Mouse (Mus musculus): ENCODE results near the gene Nacad. TPM values are rescaled to one million over a fixed set of nuclear protein-coding genes. Genes with fewer than 3 reads are reported as not detected.

The Nacad gene
- polyA plus RNA-seq, 1 experiment from 2014 or later: 56.3 TPM

DNA sequence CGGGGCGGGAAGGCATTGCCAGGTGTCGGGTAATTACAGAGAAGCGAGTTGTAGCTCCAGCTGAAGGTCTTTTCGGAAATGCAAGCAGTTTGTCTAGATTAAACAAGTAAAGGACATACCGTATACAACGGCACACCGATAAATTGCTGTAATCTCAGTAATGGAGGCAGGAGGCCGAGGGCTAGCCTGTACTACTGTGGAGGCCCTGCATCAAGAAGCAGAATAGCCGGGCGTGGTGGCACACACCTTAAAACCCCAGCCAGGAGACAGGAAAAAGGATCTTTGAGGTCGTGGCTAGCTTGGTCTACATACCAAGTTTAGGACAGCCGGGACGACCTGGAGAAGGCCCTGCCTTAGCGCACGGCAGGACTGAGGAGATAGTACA lies 20.5 kb upstream of the Nacad start:
- Histone ChIP-seq H3K4me1 (peaks cover 30% of the 10 kb centered on the region), H3K27ac (peak overlapping the region; percentile 87), H3K9me3 (no peaks in the 10 kb centered on the region), H3K9ac (peak overlapping the region; percentile 72), H3K36me3 (replicated peaks) (peaks cover 32% of the 10 kb centered on the region), H3K27me3 (no peaks in the 10 kb centered on the region), H3K4me2 (peak overlapping the region; percentile 78), H3K4me3 (replicated peaks) (peak overlapping the region; percentile 79)
- peak; percentile 1; the same call in 1 of the 2 replicates for ATAC-seq (ENCODE audit: low FRiP score)
- 16% methylated on average over 16 of the region's 16 CpGs for WGBS

DNA sequence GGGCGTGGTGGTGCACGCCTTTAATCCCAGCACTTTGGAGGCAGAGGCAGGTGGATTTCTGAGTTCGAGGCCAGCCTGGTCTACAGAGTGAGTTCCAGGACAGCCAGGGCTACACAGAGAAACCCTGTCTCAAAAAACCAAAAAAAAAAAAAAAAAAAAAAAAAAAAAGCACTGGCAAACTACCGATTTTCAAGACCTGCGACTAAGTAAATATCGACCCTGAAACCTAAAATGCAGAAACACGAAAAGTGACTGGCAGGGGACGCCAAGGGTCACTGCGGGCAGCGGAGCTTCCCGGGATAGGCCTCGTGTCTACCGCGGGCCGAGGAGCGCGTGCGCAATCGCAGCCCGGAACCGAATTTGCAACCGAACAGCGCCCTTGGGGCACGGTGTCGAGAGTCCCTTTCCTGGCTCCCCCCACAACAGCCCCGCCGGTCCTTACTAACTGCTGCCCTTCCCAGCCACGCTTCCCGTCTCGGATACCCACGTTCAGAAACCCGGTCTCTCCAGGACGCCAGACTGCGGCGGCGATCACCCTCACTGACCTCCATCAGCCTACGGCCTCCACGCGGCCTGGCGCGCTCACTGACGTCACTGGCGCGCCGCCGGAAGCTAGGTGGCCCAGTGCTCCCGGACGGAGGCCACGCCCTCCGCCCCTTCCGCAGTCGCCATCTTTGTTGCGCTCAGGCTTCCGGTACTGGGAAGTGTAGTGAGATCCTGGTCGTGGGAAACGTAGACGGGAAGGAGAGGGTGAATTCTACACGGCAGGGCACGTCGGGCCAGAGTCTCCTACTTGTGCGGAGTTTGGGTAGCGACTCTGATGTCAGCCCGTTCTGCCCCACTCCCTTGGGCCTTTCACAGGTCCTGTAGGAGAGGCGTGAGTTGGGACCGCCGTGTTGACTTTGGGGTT lies 19.9 kb upstream of the Nacad start, which contains the start of gene Tbrg4:
TSS of gene Tbrg4 (minus strand) at position 590 of the 910 bp plus-strand sequence.
- Histone ChIP-seq H3K36me3 (replicated peaks) (peaks cover 38% of the 10 kb centered on the region), H3K27me3 (no peaks in the 10 kb centered on the region), H3K9me3 (no peaks in the 10 kb centered on the region), H3K4me1 (peaks cover 30% of the 10 kb centered on the region), H3K4me2 (peak within 1 kb of the TSS; percentile 78), H3K9ac (peak within 1 kb of the TSS; percentile 72), H3K4me3 (replicated peaks) (peak within 1 kb of the TSS; percentile 79), H3K27ac (peak within 1 kb of the TSS; percentile 87)
- ATAC-seq (ENCODE audit: low FRiP score): peak; percentile 96
- under 1% methylated on average over 66 of the region's 66 CpGs for WGBS

DNA sequence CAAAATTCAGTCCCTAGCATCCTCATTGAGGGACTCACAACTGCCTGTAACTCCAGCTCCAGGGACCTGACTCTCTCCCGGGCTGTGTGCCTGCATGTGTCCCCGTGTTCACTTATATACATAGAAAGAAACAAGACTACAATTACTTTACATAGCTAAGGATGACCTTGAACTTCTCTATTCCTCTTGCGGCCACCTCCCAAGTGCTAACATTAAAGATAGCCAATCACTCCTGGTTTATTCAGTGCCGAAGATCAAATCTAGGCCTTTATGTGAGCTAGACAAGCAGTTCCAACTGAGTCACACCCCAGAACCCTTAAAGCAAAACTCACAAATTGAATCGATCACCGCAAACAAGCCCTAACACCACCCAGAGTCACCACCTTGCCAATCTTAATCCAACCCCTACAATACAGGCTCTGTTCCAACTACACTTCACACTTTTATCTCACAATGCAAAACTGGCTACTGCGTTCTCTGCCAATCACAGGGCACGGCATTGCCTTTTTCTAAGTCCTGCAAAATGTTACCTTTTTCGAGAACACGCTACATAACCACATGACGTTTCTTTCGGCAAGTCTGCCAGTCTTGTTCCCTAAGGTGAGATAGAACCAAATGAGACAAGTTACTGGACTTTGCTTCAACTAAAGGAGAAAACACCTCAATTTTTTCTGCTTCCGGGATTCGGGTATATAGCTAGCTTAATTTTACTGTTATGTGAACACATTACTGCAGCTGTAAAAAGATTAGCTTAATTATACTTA lies 18.9 kb upstream of the Nacad start:
- Histone ChIP-seq H3K27ac (no peak overlapping the region), H3K36me3 (replicated peaks) (peaks cover 48% of the 10 kb centered on the region)

DNA sequence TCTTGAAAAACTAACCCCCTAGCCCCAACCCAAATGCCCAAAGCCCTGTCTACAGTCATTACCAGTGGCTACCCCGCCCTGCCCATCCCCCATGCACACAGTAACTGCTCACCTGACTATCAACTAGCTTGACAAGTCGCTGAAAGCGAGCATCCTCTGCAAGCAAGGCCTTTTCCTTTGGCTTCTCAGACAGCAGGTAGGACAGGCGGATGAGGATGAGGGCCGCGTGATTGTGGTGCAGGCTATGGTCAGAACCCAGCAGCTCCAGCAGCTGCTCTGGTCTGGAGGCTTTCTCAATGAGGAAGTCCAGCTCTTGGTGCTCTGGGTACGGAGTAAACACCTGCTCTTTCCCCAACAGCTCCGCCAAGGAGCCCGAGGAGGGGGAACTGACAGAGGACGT lies 17.9 kb upstream of the Nacad start:
- WGBS: 88% methylated on average over 10 of the region's 10 CpGs
- Histone ChIP-seq H3K36me3 (replicated peaks) (peaks cover 59% of the 10 kb centered on the region), H3K9ac (peak overlapping the region; percentile 29; the same call in 1 of the 2 replicates), H3K27ac (no peak overlapping the region), H3K27me3 (no peaks in the 10 kb centered on the region), H3K4me3 (replicated peaks) (no peak overlapping the region; the same call in 1 of the 2 replicates), H3K4me1 (peaks cover 30% of the 10 kb centered on the region), H3K4me2 (no peak overlapping the region), H3K9me3 (no peaks in the 10 kb centered on the region)
- ATAC-seq (ENCODE audit: low FRiP score): no peak

More for the DNA sequence above, 18.9 kb upstream of the Nacad start:
- 75% methylated on average over 14 of the region's 14 CpGs for WGBS
- H3K4me1 ChIP-seq: peaks cover 30% of the 10 kb centered on the region
- H3K4me2 ChIP-seq: peak overlapping the region; percentile 53
- no peak for ATAC-seq (ENCODE audit: low FRiP score)
- no peaks in the 10 kb centered on the region for H3K27me3 ChIP-seq
- H3K4me3 ChIP-seq (replicated peaks): peak overlapping the region; percentile 79
- H3K9ac ChIP-seq: peak overlapping the region; percentile 72
- no peaks in the 10 kb centered on the region for H3K9me3 ChIP-seq

DNA sequence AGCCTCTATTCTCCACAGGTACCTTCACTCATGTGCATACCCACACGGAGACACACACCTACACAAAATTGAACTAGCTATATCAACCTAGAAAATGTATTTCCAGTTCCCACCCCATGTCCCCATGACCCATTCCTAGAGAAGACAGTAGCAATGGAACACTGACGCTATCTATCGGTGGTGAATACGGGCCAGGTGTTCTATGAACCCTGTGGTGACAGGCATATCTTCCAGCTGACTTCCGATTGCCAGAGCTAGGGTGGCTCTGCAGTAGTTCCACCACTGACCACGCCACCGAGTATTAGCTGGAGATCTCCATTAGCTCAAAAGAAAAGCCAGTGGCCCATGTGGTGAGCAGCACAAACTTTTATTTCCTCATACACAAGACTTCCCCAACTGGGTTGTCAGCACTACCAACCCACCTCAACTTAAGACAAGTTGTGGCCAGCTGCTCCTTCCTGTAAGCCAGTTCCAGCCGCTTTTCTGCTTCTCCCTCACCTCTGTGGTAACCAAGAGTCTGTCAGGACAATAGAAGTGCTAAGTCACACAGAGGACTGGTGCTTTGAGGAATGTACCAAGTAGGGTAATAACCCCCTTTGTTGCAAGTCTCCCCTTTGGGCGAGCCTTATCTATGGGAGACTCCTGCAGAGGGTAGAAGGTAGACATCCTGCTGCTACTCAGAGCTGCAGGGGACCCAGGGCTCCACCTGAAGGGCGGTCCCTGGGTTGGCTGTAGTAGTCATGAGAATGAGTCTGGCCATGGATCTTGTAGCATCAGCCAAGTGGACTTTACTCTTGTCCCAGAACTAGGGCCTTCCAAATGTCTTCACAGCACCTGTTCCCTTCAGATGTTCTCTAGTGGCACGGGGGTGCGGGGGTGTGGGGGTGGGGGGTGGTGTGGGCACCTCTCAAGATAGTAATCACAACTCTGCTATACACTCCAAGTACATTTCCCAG lies 9.7 kb upstream of the Nacad start:
- no peaks in the 10 kb centered on the region for H3K27me3 ChIP-seq
- no peak overlapping the region for H3K9ac ChIP-seq
- no peaks in the 10 kb centered on the region for H3K9me3 ChIP-seq
- H3K4me3 ChIP-seq (replicated peaks): no peak overlapping the region
- H3K4me1 ChIP-seq: no peaks in the 10 kb centered on the region
- no peak overlapping the region for H3K4me2 ChIP-seq
- 92% methylated on average over 12 of the region's 12 CpGs for WGBS
- no peak overlapping the region for H3K27ac ChIP-seq
- peaks cover 94% of the 10 kb centered on the region for H3K36me3 ChIP-seq (replicated peaks)
- no peak for ATAC-seq (ENCODE audit: low FRiP score)

DNA sequence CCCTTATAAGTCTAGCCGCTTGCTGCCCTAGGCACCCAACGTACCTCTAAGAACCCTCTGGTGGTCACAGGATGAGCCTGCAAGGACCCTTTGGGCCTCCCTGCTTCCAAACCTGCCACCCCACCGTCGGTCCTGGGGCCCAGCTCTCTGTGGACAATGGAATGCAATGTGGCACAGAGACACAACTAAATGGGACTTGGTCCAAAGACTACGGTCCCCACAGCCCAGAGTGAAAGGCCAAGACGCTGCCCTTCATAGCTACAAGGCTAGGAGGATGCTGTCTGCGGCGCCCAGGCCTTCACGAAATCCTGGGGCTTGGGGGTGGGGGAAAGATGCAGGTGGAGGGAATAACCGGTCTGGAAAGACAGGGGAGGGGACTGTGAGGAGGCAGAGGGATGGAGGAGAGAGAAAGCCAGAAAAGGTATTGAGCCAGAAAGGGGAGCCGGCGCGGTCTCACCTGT lies 802 bp downstream of the Nacad start:
- ATAC-seq (ENCODE audit: low FRiP score): peak; percentile 0; the same call in 1 of the 2 replicates
- WGBS: 6% methylated on average over 13 of the region's 13 CpGs

DNA sequence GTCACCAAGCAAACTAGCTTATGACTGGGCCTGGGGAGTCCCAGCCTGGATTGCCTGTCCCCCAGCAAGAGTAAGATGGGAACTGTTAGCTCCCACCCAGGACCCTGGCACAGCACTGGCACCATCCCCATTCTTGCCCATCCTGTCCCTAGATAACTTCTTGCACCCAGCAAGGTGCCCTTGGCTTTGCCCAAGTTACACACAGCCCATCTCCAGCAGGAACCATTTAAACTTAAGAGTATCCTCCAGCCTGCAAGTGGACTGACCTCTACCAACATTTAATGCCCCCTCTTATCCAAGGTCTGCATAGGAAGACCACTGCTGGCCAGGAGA lies 1.3 kb downstream of the Nacad start:
- H3K4me2 ChIP-seq: peak overlapping the region; percentile 78
- no peaks in the 10 kb centered on the region for H3K9me3 ChIP-seq
- peaks cover 24% of the 10 kb centered on the region for H3K36me3 ChIP-seq (replicated peaks)
- H3K9ac ChIP-seq: peak overlapping the region; percentile 69
- peak overlapping the region; percentile 93 for H3K27ac ChIP-seq
- H3K4me1 ChIP-seq: peaks cover 66% of the 10 kb centered on the region
- H3K27me3 ChIP-seq: peaks cover 23% of the 10 kb centered on the region
- no peak for ATAC-seq (ENCODE audit: low FRiP score)
- peak overlapping the region; percentile 56 for H3K4me3 ChIP-seq (replicated peaks)

More for the DNA sequence above, 802 bp downstream of the Nacad start:
- Histone ChIP-seq H3K27ac (peak overlapping the region; percentile 93), H3K4me3 (replicated peaks) (peak overlapping the region; percentile 56), H3K36me3 (replicated peaks) (peaks cover 25% of the 10 kb centered on the region), H3K9me3 (no peaks in the 10 kb centered on the region), H3K27me3 (peaks cover 23% of the 10 kb centered on the region), H3K4me2 (peak overlapping the region; percentile 78), H3K9ac (peak overlapping the region; percentile 69), H3K4me1 (peaks cover 62% of the 10 kb centered on the region)

DNA sequence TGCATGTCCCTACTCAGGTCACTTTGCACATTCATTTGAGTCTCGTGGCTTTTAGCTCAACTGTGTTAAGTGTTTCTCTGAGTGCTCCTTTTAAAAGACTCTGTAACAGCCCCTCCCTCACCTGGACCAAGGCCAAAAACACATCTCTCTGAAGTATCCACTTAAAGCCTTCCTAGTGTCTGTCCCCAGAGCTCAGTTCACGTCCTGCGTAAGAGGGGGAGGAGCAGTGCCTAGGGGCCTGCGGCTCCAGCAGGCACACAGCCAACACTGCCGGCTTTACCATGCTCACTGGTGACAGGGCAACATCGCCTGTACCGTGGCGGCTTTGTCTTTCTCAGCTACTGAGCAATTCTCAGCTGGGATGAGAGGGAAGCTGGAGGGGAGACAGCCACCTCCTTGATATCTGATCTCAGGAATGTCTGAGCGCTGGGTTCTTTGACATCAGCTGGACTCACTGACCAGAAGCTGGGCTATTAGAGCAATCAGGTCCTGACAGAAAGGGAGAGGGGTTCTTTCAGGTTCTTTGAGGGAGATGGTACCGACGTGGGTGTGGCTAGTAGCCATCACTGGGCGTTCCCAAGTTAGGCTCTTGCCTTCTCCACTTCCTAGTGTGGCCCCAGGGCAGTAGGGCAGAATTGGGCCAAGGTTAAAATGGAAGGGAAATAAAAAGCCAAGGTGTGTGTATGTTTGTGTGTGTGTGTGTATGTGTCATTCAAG lies 1.8 kb downstream of the Nacad start:
- H3K9ac ChIP-seq: peak overlapping the region; percentile 69
- peak overlapping the region; percentile 78 for H3K4me2 ChIP-seq
- WGBS: 20% methylated on average over 12 of the region's 12 CpGs
- H3K27me3 ChIP-seq: peaks cover 23% of the 10 kb centered on the region
- H3K36me3 ChIP-seq (replicated peaks): peaks cover 24% of the 10 kb centered on the region
- H3K27ac ChIP-seq: peak overlapping the region; percentile 93
- peaks cover 72% of the 10 kb centered on the region for H3K4me1 ChIP-seq
- H3K9me3 ChIP-seq: no peaks in the 10 kb centered on the region
- ATAC-seq (ENCODE audit: low FRiP score): peak; percentile 59
- H3K4me3 ChIP-seq (replicated peaks): peak overlapping the region; percentile 56

DNA sequence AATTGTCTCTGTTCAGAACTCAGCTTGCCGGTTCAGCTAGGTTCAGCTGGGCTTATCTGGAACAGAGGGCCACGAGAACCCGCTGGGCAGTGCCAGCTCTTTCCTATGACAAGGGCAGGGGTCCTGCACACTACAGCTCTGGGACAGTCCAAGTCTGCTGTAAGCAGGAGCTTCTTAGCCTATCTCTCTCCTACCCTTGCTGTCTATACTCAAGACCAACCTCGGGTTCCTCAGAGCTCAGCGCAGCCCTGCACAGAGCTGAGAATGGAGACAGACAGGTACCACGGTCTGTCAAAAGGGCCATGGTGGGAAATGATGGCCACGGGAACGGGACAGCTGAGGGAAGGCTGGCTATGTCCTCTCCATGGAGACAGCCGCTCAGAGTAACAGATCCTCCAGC lies 2.6 kb downstream of the Nacad start:
- peak overlapping the region; percentile 78 for H3K4me2 ChIP-seq
- H3K4me1 ChIP-seq: peaks cover 80% of the 10 kb centered on the region
- no peak for ATAC-seq (ENCODE audit: low FRiP score)
- peak overlapping the region; percentile 69; the same call in 1 of the 2 replicates for H3K9ac ChIP-seq
- WGBS: 79% methylated on average over 9 of the region's 9 CpGs
- peak overlapping the region; percentile 56 for H3K4me3 ChIP-seq (replicated peaks)
- no peak overlapping the region for H3K27ac ChIP-seq
- H3K27me3 ChIP-seq: peaks cover 23% of the 10 kb centered on the region
- H3K9me3 ChIP-seq: no peaks in the 10 kb centered on the region
- peaks cover 27% of the 10 kb centered on the region for H3K36me3 ChIP-seq (replicated peaks)

DNA sequence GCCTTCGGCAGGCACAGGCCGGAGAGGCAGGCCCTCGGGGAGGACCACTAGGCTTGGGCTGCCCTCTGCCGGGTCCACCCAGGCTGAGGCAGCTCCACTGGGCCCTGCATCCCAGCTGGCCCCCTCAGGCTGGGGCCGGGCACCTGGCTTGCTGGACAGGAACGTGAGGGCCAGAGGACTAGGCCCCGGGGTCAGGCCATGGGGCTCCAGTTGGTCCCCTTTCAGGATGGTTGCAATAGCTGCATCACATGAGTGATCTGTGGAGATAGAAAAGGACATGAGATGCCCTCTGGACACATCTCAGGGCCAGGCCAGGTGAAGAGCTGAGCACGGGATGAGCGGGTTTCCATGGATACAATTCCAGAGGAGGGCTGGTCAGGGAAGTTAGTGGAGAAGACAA lies 3.2 kb downstream of the Nacad start:
- no peak for ATAC-seq (ENCODE audit: low FRiP score)
- peaks cover 23% of the 10 kb centered on the region for H3K27me3 ChIP-seq
- H3K27ac ChIP-seq: no peak overlapping the region
- H3K4me1 ChIP-seq: peaks cover 85% of the 10 kb centered on the region
- H3K36me3 ChIP-seq (replicated peaks): peaks cover 33% of the 10 kb centered on the region
- H3K4me3 ChIP-seq (replicated peaks): no peak overlapping the region
- peak overlapping the region; percentile 78 for H3K4me2 ChIP-seq
- H3K9me3 ChIP-seq: no peaks in the 10 kb centered on the region
- WGBS: 82% methylated on average over 9 of the region's 9 CpGs
- H3K9ac ChIP-seq: 0 out of 2 replicates have a peak overlapping the region, but pooled peaks have one; percentile 7
